Mouse (Mus musculus) lung, postnatal 10 days (tissue): ENCODE data around the gene Igflr1.

Experiments used
- DNase-seq: peaks from one replicate; pipeline ENCODE4 v3.0.0; 2021

Gene Igflr1

DNA sequence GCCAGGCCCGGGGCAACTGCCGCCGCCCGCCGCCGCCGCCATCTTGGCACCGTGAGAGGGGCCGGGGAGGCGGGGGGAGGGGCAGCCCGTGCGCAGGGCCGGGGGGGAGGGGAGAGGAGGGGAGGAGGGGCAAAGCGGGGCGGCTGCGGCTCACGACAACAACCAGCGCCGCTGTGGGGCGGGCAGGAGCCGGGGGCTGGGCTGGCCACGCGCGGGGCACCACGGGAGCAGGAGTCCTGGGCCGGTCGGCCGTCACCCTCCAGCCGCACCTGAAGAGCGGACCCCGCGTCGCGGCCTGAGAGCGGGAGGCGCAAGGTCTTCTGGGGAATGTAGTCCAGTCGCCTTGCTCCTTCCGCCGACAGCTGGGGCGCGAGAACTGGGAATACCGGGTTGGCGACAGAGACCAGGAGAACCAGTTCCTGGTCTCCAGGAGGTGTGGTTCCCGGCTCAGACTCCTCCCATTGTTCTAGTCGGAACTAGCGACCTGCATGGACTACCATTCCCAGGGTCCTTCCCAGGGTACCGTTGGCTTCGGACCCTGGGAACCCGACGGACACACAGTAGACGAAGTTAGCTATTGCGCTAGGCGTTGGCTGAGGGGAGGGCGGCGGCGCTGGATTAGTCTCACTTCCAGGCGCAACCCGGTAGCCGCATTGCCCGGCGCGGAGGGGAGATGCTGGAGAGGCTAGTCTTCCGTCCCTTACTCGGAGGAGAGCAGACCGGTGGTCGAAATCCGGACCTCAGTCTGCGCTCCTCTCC, 23.6 kb downstream of the Igflr1 start, which contains the start of gene Kmt2b:
TSS of gene Kmt2b (minus strand) at position 51 of the 759 bp plus-strand sequence.
- DNase-seq, result peak; percentile 99

DNA sequence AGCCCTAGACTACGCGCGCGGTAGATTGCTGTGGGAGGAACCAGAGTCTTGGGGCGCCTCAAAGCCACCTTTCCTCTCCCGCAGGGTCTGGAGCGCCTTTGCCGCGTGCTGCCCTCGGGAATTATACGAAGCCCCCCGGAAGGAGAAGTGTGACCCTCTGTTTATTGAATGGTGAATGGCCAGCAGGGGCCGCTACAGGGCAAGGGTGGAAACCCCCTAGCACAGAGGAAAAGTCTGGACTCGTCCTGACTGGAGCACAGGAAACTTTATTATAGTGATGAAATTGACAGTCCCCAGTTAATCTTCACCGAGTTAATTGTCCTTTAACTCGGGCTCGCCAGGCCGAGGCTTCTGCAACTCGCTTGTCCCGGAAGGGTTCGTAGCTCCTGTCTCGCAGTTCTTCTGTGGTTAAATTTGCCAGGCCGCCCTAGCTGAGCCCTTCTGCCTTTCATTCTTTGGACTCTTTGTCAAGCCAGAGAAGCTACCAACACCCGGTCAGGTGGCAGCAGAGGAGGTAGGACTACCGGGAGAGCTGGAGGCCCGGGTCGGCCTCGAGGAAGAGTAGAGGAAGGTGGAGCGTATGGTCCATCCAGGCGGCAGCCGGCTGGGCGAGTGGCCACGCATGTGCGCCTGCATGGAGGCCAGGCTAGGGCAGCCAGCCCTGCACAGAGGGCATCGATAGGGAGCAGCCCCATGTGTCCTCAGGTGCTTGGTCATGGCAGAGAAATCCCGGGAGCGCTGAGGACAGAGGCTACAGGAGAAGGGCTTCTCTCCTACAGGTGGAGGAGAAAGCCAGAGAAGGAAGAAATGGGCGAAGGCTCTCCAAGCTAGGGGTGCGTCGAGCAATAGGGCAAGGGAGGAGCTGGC, 24.4 kb downstream of the Igflr1 start:
- DNase-seq, result peak; percentile 93

GRCm38 (mm10) chr7:30590927-30591604, 25.8 kb downstream of the Igflr1 start:
- DNase-seq, result no peak

DNA sequence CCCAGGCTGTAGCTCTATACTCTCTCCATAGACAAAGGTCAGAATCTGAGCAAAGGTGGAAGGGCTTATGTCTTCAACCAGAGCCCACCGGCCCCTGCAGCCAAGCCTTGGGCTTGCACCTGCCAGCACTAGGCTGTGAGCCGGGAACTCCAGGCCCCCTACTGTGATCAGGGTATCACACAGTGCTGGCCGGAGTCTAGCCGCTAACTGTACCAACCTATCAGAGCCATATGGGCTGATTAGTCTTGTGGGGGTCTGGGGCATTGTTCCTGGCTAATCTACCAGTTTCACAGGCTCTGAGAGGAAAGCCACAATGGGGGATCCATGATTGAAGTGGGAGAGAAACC, 26.4 kb downstream of the Igflr1 start:
- DNase-seq, result no peak

DNA sequence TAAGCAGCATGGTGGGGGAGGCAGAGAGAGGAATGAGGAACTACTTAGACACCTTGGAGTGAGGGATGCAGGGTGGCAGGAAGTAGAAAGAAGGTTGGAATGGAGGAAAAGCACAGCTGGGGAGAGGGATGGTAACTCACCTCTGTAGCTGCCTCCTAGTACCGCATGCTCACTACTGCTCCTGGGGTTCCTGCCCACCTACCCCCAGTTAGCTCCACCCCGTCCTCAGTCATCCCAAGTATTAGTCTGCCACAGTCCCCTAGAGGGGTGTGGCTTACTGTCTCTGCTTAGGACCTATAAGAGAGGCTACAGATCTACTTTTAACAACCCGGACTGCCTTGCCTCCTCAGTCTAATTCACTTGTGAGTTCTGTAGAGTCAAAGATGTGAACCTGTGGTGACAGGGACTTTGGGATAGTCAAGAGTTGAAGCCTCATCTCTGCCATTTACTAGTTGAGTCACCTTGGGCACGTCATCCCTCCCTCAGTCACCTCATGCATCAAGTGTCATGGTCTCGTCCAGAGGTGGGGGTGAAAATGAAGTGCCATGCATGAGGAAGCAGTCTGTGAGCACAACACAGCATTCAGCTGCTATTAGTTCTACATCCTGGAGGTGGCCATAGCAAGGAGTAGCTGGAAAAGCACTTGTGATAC, 27.7 kb downstream of the Igflr1 start:
- DNase-seq, result no peak

DNA sequence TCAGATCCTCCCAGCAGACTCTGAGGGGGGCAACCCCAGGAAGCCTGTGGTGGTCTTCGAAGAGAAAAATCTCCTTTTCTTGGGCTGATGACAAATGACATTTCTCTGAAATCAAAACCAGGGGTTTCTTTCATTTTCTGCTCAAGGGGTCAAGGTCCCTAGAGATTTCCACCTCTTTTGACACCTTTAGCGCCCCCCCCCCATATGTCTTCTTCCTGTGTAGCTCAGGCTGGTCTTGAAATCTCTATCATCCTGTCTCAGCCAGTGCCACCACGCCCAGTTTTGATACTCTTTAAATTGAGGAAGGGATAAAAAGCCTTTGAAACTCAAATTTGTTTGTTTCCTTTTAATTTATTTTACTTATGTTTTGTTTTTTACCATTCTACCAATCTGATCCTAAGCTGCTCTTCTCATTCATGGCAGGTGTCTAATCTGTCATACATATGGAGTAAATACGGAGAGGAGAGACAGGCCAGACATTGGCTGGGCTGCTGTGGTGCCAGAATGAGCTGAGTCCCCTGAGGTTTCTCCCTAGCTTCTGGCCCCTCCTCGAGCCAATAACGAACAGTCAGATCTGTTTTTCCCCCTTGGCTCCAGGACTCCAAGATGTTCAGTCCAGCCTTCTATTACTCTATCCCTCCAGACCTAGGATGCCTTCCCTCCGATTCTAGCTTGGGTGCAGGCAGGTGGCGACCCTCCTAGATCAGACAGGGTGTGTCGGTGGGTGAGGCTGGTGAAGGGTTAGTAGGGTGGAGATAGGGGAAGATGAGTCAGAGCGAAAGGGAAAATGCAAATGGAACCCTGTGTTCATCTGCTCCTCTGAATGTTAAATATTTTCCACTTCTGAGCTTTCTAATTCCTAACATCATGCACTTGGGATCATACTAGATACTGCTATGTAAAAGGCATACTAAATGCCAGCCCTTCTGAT, 28.6 kb downstream of the Igflr1 start:
- DNase-seq, result no peak

DNA sequence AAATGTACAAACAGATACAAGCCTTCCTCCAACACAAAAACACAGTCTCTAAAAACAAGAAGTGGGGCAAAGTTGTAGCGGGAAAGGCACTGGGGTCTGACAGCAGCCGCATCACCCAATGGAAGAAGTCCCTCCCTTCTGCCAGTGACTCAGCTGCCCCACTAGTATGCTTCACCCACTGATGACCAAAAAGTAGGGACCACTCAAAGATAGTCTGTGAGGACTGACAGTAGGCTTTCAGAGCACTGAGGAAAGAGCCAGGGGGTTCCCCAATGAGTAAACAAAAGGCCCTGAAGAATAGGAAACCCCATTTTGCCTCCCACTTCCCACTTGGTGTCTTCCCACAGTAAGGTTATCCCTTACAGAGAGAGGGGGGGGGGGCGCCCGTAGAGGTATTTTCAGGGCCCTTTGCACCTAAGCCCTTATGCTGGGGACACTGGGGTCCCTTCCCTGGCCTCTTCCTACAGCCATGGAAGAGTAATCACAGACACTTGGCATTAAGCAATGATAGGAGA, 29.3 kb downstream of the Igflr1 start:
- no peak for DNase-seq

DNA sequence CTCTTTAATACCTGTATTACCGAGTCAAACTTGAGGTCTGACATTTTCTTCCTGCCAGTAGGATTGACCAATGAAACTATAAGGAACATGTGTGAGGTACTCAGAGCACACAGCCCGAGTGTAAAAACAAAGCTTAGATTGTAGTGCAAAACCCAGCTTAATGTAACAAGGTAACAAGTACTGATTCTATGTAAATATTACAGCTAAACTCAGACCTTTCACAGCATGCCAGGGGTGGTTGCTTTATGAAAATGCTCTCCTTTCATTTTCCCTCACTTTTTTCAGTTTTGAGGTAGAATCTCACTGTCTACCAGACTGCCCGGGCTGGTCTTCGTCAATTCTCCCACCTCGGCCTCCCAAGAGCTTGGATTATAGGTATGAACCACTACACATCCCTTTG, 30.9 kb downstream of the Igflr1 start:
- DNase-seq, result no peak

GRCm38 (mm10) chr7:30596811-30597210, 31.6 kb downstream of the Igflr1 start:
- peak; percentile 43 for DNase-seq

GRCm38 (mm10) chr7:30598786-30599185, 33.6 kb downstream of the Igflr1 start, which contains the start of gene Zbtb32:
Gene Zbtb32 (minus strand): TSS chr7:30598909.
- no peak for DNase-seq

DNA sequence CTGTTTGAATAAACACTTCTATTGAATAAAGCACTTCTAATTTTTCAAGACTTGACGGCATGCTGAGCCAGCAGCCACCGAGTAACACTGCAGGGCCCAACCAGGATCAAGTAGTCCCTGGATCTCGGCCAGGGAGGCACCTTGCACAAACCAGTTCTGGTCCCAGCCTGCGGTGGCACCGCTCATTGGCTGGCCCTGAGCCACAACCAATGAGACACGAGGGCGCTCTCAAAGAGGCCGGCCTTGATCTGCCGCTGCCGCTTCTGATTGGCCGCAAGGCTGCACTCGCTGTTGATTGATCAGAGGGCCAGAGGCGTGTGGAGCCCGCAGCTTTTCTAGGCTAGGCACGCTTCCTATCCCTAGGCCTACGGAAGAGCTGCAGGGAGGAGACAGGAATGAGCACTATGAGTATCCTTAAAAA, 34.7 kb downstream of the Igflr1 start:
- peak; percentile 94 for DNase-seq

DNA sequence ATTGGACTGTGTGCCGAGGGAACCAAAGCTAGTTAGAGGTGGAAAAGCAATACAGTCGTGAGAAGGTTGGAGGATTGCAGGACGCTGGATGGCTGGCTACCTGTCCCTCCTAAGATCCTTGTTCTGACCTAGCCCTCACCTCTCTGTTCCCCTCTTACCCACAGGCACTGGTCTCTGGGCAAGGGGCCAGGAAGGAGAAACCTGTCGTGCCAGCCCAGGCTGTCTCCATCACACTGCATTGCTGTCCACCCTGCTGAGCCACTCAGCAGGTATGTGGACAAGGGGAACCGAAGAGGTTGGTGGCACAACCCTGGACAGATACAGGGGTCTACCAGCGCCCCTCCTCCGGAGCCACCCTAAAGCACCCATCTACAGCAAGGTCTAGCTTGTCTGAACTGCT, 35.4 kb downstream of the Igflr1 start:
- peak; percentile 68 for DNase-seq

GRCm38 (mm10) chr7:30602583-30602982, 37.4 kb downstream of the Igflr1 start:
- peak; percentile 80 for DNase-seq

DNA sequence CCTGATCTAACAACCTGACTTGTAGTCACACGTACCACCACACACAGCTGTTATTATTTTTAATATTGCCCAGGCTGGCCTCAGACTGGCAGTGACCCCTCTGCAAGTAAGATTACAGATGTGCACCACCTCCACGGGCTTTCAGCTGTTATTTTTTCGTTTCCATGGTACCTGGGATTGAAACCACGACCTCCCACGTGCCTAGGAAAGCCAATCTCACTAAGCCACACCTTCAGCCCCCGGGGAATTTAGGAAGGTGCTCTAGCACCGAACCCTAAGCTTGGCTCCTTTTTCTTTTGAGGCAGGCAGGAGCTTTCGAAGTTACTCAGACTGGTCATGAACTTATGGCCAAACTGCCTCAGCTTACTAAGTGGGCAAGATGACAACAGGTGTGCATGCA, 39.2 kb downstream of the Igflr1 start:
- no peak for DNase-seq

GRCm38 (mm10) chr7:30604944-30605343, 39.7 kb downstream of the Igflr1 start:
- DNase-seq, result no peak

DNA sequence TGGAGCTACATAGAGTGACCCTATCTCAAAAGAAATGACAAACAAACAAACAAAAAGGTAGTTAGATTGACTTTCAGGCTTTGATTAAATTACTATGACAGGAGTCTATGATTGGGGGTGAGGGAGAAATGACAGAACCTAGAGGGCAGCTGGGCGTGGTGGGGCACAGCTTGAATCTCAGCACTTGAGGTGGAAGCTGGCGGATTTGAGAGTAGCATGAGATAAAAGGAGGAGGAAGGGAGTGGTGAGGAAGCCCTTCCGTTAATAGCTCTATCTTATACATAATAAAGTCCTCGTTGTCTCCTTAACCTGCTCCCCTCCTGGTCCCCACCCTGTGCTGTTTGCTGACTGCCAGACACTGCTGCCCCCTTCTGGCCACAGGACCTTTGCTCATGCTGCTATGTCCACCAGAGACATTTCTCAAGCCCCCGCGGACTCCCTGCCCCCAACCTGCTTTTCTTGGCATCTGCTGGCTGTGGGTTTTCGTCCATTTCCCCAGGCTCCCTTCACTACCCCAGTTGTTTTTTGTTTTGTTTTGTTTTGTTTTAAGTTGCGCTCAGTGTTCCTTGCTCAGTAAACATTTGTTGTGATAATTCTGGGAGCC, 42.6 kb downstream of the Igflr1 start:
- DNase-seq, result peak; percentile 80

- no peak for DNase-seq
These were observed 43.2 kb downstream of the Igflr1 start for GRCm38 (mm10) chr7:30608476-30608875.

DNA sequence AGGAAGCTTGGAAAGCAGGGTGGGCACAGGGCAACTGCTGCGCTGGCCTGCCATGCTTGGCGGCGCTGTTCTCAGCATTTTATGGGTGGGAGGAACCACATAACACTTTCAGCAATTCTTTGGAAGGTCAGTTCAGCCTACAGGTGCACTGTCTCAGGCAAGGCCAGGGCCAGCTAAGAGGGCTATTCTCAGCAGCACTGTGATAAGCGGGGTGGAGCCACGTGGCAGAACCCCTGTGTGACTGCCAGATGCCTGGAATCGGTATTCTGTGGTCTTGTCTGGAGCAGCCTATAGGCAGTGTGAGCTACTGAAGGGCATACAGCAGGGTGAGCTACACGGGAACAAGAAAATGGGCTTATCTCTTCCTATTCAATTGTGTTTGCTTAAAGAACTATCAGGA, 44.8 kb downstream of the Igflr1 start:
- DNase-seq, result no peak

DNA sequence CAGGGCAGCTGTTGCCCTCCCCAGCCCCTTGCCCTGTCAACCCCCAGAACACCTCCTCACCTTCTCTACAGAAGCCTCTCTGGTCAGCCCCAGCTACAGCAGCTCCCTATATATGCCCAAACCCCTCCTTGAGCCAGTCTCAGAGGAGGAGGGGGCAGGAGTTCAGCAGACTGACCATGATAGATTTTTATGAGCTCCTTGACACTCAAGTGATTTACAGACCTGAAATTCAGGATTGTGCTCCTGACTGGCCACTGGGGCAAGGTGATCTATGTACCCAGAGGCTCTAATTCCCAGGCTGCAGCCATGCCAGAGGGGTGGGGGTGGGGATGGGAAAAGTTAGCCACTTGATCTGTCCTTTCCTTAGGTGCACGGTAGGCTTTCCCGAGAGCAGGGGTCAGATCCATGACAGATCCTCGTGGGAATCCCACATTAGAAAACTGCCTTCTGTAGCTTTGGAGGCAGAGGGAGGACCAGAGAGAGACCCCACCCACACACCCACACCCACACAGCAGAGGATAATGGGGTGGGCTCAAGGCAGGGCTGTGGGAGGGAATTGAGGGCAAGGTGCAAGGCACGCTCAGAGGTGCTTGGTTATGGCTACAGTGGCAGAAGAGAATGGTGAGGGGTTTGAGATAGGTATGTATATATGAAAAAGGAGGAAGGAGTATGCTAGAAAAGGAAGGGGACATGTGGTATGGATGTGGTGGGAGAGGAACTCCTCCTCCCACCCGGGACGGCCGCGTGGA, 47.6 kb downstream of the Igflr1 start, which contains the start of gene Upk1a:
TSS of gene Upk1a (minus strand) at position 194 of the 749 bp plus-strand sequence.
- no peak for DNase-seq

DNA sequence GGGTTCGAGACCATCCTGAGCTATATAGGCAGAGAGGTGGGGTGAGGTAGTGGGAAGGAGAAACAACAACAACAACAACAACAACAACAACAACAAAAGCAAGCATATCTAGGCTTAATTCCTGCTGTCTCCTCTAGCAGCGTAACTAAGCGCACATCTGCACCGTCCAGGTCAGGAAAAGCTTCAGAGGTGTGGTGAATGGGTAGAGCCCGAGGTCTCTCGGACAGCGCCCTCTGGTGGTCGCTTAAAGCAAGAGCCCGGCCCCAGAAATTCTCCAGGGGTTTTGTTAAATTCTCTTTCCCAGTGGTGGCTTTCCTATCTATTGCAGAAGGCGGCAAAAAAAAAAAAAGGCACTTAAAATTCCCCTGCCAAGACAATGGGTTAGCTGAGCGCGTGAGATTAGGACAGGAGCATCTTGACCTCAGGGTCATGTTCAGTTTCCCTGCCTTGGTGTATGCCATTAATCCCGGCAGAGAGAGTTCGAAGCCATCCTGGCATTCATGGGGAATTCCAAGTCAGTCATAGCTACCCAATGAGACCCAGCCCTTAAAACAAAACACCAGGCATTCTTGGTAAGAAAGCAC, 48.4 kb downstream of the Igflr1 start:
- peak; percentile 74 for DNase-seq
